Mouse (Mus musculus): ENCODE data around the gene Btn1a1. TPM values are rescaled to one million over a fixed set of nuclear protein-coding genes. Genes with fewer than 3 reads are reported as not detected.
A peak's percentile ranks its signal among the peaks of the same experiment; 100 is the strongest.

Gene Btn1a1
- polyA plus RNA-seq, 1 experiment from 2014 or later = 0.17 TPM

GRCm38 (mm10) chr13:23502031-23502567 lies 36.4 kb upstream of the Btn1a1 start:
- no peak overlapping the region for H3K4me2 ChIP-seq (ENCODE audit: low read depth, low read length)

DNA sequence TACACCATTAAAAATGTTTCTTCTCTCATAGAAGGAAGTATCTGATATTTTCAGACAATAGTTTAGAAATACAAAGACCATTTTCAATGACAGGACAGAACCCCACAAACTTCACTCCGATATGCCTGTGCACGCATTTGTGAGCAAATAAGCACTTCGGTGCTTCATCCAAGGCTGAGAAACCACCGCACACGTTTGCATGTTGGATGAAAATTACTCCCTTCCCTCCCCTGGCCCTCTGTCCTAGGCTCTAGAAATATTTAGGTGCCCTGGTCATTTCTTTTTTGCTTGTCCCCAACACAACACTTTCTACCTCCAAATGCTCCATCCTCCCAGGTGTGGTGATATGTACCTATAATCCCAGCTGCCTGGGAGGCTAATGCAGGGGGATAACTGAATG lies 35.8 kb upstream of the Btn1a1 start:
- H3K36me3 ChIP-seq (ENCODE audit: control insufficient read depth, insufficient read depth, low read length) = no peaks in the 10 kb centered on the region
- no peak overlapping the region for H3K27ac ChIP-seq (ENCODE audit: low read depth, low read length)
- H3K9me3 ChIP-seq (ENCODE audit: control insufficient read depth, low read length) = no peaks in the 10 kb centered on the region
- WGBS = 27% methylated on average over 5 of the region's 5 CpGs
- H3K9ac ChIP-seq (replicated peaks; ENCODE audit: low read depth, low read length) = no peak overlapping the region
- no peaks in the 10 kb centered on the region; the same call in 1 of the 2 replicates for H3K27me3 ChIP-seq (ENCODE audit: control insufficient read depth, insufficient read depth, low read length)
- no peak overlapping the region for H3K4me3 ChIP-seq (ENCODE audit: low read depth, low read length)
- no peak for ATAC-seq (ENCODE audit: low read depth)
- H3K4me2 ChIP-seq (ENCODE audit: low read depth, low read length) = no peak overlapping the region
- no peaks in the 10 kb centered on the region for H3K4me1 ChIP-seq (ENCODE audit: control insufficient read depth, insufficient read depth, low read length)

More at GRCm38 (mm10) chr13:23502031-23502567, 36.4 kb upstream of the Btn1a1 start:
- H3K9me3 ChIP-seq (ENCODE audit: control insufficient read depth, low read length) = no peaks in the 10 kb centered on the region
- no peak for ATAC-seq (ENCODE audit: low read depth)
- H3K4me1 ChIP-seq (ENCODE audit: control insufficient read depth, insufficient read depth, low read length) = no peaks in the 10 kb centered on the region
- no peak overlapping the region for H3K9ac ChIP-seq (replicated peaks; ENCODE audit: low read depth, low read length)
- 36% methylated on average over 9 of the region's 9 CpGs for WGBS
- no peak overlapping the region for H3K4me3 ChIP-seq (ENCODE audit: low read depth, low read length)
- no peaks in the 10 kb centered on the region for H3K36me3 ChIP-seq (ENCODE audit: control insufficient read depth, insufficient read depth, low read length)
- H3K27me3 ChIP-seq (ENCODE audit: control insufficient read depth, insufficient read depth, low read length) = no peaks in the 10 kb centered on the region; the same call in 1 of the 2 replicates
- H3K27ac ChIP-seq (ENCODE audit: low read depth, low read length) = no peak overlapping the region

DNA sequence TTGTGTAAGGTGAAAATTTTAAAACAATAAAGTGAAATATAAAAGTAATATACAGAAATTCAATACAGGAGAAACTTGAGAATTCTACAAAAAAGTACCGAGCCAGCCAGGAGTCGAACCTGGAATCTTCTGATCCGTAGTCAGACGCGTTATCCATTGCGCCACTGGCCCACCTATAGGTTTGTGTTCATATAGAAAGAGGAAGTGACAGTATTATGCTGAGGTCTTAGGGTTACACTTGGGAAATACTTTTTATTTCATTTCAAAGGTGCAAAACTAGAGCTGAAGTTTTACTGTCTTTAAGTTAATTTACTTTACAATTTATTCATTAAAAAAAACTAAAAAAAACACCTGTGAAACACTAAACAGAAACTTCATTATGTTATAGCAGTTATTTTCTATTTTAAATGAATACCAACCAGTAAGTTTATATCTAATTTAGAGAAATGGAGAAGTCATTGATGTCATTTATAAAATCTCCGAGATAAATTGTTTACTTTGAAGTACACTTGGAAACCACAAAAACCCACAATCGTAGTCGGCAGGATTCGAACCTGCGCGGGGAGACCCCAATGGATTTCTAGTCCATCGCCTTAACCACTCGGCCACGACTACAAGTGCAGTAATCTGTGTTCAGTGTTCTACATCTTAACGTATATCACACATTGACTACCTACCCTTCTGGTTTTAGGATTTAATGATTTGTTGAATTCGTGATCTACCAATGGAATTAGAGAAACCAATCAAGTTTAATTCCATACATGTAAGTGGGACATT lies 34.9 kb upstream of the Btn1a1 start:
- Histone ChIP-seq H3K36me3 (ENCODE audit: control insufficient read depth, insufficient read depth, low read length) (no peaks in the 10 kb centered on the region), H3K9me3 (ENCODE audit: control insufficient read depth, low read length) (no peaks in the 10 kb centered on the region), H3K4me3 (ENCODE audit: low read depth, low read length) (no peak overlapping the region), H3K4me1 (ENCODE audit: control insufficient read depth, insufficient read depth, low read length) (no peaks in the 10 kb centered on the region), H3K27me3 (ENCODE audit: control insufficient read depth, insufficient read depth, low read length) (no peaks in the 10 kb centered on the region; the same call in 1 of the 2 replicates), H3K27ac (ENCODE audit: low read depth, low read length) (no peak overlapping the region), H3K9ac (replicated peaks; ENCODE audit: low read depth, low read length) (no peak overlapping the region), H3K4me2 (ENCODE audit: low read depth, low read length) (no peak overlapping the region)
- 1% methylated on average over 17 of the region's 17 CpGs for WGBS
- peak; percentile 77; the same call in 1 of the 2 replicates for ATAC-seq (ENCODE audit: low read depth)

DNA sequence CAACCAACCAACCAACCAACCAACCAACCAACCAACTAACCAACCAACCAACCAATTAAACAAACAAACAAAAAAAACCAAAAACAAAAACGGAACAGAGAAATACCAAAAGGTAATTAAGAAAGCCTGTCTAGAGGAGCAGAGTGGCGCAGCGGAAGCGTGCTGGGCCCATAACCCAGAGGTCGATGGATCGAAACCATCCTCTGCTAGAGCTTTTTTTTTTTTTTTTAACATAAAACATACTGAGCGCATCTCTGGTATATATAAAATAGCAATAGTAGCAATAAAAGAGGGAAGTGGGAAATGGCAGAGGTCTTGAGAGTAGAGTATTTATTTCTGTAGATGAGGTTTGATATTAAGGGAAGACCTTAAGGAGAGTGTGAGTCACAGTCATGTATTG lies 34.2 kb upstream of the Btn1a1 start:
- H3K36me3 ChIP-seq (ENCODE audit: control insufficient read depth, insufficient read depth, low read length) = no peaks in the 10 kb centered on the region
- H3K9ac ChIP-seq (replicated peaks; ENCODE audit: low read depth, low read length) = no peak overlapping the region
- no peak overlapping the region for H3K4me3 ChIP-seq (ENCODE audit: low read depth, low read length)
- H3K27me3 ChIP-seq (ENCODE audit: control insufficient read depth, insufficient read depth, low read length) = no peaks in the 10 kb centered on the region; the same call in 1 of the 2 replicates
- no peak overlapping the region for H3K27ac ChIP-seq (ENCODE audit: low read depth, low read length)
- H3K4me1 ChIP-seq (ENCODE audit: control insufficient read depth, insufficient read depth, low read length) = no peaks in the 10 kb centered on the region
- H3K9me3 ChIP-seq (ENCODE audit: control insufficient read depth, low read length) = no peaks in the 10 kb centered on the region
- H3K4me2 ChIP-seq (ENCODE audit: low read depth, low read length) = no peak overlapping the region
- WGBS = 8% methylated on average over 7 of the region's 7 CpGs
- no peak for ATAC-seq (ENCODE audit: low read depth)

- Histone ChIP-seq H3K4me2 (ENCODE audit: low read depth, low read length) (peak overlapping the region; percentile 31), H3K4me3 (ENCODE audit: low read depth, low read length) (peak overlapping the region; percentile 8; the same call in 1 of the 2 replicates), H3K9ac (replicated peaks; ENCODE audit: low read depth, low read length) (no peak overlapping the region), H3K9me3 (ENCODE audit: control insufficient read depth, low read length) (no peaks in the 10 kb centered on the region), H3K27ac (ENCODE audit: low read depth, low read length) (no peak overlapping the region), H3K4me1 (ENCODE audit: control insufficient read depth, insufficient read depth, low read length) (no peaks in the 10 kb centered on the region), H3K27me3 (ENCODE audit: control insufficient read depth, insufficient read depth, low read length) (no peaks in the 10 kb centered on the region; the same call in 1 of the 2 replicates), H3K36me3 (ENCODE audit: control insufficient read depth, insufficient read depth, low read length) (no peaks in the 10 kb centered on the region)
- WGBS = 9% methylated on average over 10 of the region's 10 CpGs
- no peak for ATAC-seq (ENCODE audit: low read depth)
Measured at GRCm38 (mm10) chr13:23498653-23499052, 33.0 kb upstream of the Btn1a1 start.

DNA sequence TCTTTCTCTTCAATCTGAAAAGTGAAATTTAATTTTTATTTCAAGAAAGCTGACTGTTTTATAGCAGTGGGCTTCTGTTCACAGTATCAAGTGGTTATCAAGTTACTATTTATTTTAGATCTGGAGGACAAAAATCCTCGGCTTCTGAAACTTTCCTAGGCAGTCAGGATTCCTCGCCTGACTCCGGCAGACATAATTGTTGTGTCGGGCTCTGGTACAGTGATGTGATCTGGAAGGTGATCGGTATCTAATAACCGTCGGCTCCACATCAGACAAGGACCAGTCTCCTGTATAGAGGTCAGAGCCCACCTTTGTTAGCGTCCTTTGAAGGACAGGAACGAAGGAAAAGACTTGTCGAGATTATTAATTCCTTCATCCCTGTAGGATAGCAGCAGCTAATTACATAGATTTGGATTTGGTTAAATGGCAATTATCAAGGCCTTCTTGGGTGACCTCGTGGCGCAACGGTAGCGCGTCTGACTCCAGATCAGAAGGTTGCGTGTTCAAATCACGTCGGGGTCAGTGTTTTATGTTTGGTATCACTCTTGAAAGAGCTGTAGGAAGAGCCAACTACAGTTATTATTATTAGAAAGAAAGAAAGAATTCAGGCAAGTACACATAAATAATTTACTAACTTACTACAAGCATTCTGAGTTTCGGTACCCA lies 32.1 kb upstream of the Btn1a1 start:
- Histone ChIP-seq H3K27ac (ENCODE audit: low read depth, low read length) (no peak overlapping the region), H3K9ac (replicated peaks; ENCODE audit: low read depth, low read length) (no peak overlapping the region), H3K4me3 (ENCODE audit: low read depth, low read length) (no peak overlapping the region; the same call in 1 of the 2 replicates), H3K36me3 (ENCODE audit: control insufficient read depth, insufficient read depth, low read length) (no peaks in the 10 kb centered on the region), H3K9me3 (ENCODE audit: control insufficient read depth, low read length) (no peaks in the 10 kb centered on the region), H3K4me1 (ENCODE audit: control insufficient read depth, insufficient read depth, low read length) (no peaks in the 10 kb centered on the region), H3K27me3 (ENCODE audit: control insufficient read depth, insufficient read depth, low read length) (no peaks in the 10 kb centered on the region; the same call in 1 of the 2 replicates), H3K4me2 (ENCODE audit: low read depth, low read length) (peak overlapping the region; percentile 31)
- ATAC-seq (ENCODE audit: low read depth) = no peak
- 4% methylated on average over 19 of the region's 19 CpGs for WGBS

DNA sequence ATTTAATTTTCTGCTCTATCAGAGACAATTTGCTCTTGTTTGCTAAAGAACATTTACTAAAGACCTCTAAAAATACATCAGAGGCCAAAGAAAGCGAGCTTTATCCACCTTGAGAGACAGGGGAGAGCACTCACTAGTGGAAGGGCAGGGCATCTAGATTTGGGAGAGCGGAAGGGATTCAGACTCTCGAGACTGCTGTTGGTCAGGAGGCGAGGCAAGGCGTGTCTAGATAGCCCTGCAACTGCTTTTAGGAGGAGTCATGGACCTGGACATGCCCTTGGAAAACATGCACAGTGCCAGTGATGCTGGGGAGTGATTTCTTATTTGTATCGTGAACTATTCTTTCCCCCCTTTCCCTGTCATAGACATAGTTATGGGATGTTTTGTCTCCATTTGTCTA lies 29.8 kb upstream of the Btn1a1 start:
- 85% methylated on average over 6 of the region's 6 CpGs for WGBS
- no peak overlapping the region for H3K4me3 ChIP-seq (ENCODE audit: low read depth, low read length)
- no peaks in the 10 kb centered on the region for H3K36me3 ChIP-seq (ENCODE audit: control insufficient read depth, insufficient read depth, low read length)
- no peak overlapping the region for H3K4me2 ChIP-seq (ENCODE audit: low read depth, low read length)
- no peaks in the 10 kb centered on the region for H3K4me1 ChIP-seq (ENCODE audit: control insufficient read depth, insufficient read depth, low read length)
- no peaks in the 10 kb centered on the region for H3K9me3 ChIP-seq (ENCODE audit: control insufficient read depth, low read length)
- no peak overlapping the region for H3K27ac ChIP-seq (ENCODE audit: low read depth, low read length)
- no peaks in the 10 kb centered on the region; the same call in 1 of the 2 replicates for H3K27me3 ChIP-seq (ENCODE audit: control insufficient read depth, insufficient read depth, low read length)
- no peak overlapping the region for H3K9ac ChIP-seq (replicated peaks; ENCODE audit: low read depth, low read length)
- no peak for ATAC-seq (ENCODE audit: low read depth)

GRCm38 (mm10) chr13:23491990-23492389 lies 26.3 kb upstream of the Btn1a1 start:
- Histone ChIP-seq H3K27me3 (ENCODE audit: control insufficient read depth, insufficient read depth, low read length) (no peaks in the 10 kb centered on the region), H3K36me3 (ENCODE audit: control insufficient read depth, insufficient read depth, low read length) (no peaks in the 10 kb centered on the region), H3K9me3 (ENCODE audit: control insufficient read depth, low read length) (no peaks in the 10 kb centered on the region), H3K9ac (replicated peaks; ENCODE audit: low read depth, low read length) (no peak overlapping the region; the same call in 1 of the 2 replicates), H3K4me2 (ENCODE audit: low read depth, low read length) (peak overlapping the region; percentile 33), H3K27ac (ENCODE audit: low read depth, low read length) (no peak overlapping the region), H3K4me1 (ENCODE audit: control insufficient read depth, insufficient read depth, low read length) (no peaks in the 10 kb centered on the region), H3K4me3 (ENCODE audit: low read depth, low read length) (no peak overlapping the region)
- 3% methylated on average over 14 of the region's 14 CpGs for WGBS
- no peak for ATAC-seq (ENCODE audit: low read depth)

DNA sequence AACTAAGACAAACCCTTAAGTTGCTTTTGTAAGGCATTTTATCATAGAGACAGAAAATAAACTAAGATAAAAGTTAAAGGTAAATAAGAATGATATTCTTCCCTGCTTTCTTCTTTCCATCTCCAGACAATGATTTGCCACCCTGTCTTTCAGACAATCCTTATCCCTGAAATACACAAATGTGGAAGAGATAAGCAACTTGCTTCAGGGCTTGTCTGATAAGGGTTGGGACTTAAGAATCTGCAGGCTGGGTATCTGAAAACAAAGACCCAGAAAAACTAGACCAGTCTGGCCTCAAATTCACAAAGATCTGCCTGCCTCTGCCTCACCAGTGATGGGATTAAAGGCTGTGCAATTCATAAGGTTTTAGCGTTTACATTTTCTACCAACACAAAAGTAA lies 25.6 kb upstream of the Btn1a1 start:
- Histone ChIP-seq H3K9ac (replicated peaks; ENCODE audit: low read depth, low read length) (no peak overlapping the region), H3K4me3 (ENCODE audit: low read depth, low read length) (no peak overlapping the region), H3K27ac (ENCODE audit: low read depth, low read length) (no peak overlapping the region), H3K9me3 (ENCODE audit: control insufficient read depth, low read length) (no peaks in the 10 kb centered on the region), H3K36me3 (ENCODE audit: control insufficient read depth, insufficient read depth, low read length) (no peaks in the 10 kb centered on the region), H3K4me2 (ENCODE audit: low read depth, low read length) (no peak overlapping the region), H3K4me1 (ENCODE audit: control insufficient read depth, insufficient read depth, low read length) (no peaks in the 10 kb centered on the region), H3K27me3 (ENCODE audit: control insufficient read depth, insufficient read depth, low read length) (no peaks in the 10 kb centered on the region)
- ATAC-seq (ENCODE audit: low read depth) = no peak
- WGBS = 13% methylated on average over 1 of the region's 1 CpGs
